Mouse (Mus musculus) NIH3T3 (cell line): ENCODE data around the gene Sox13.

ENCODE experiments used
- DNase-seq: peaks from one replicate; pipeline ENCODE4 v3.0.0-alpha.2; 2012; ENCODE audit warnings: low read depth

The Sox13 gene

GRCm38 (mm10) chr1:133400014-133400725 is 24.0 kb downstream of the Sox13 start:
- no peak for DNase-seq

DNA sequence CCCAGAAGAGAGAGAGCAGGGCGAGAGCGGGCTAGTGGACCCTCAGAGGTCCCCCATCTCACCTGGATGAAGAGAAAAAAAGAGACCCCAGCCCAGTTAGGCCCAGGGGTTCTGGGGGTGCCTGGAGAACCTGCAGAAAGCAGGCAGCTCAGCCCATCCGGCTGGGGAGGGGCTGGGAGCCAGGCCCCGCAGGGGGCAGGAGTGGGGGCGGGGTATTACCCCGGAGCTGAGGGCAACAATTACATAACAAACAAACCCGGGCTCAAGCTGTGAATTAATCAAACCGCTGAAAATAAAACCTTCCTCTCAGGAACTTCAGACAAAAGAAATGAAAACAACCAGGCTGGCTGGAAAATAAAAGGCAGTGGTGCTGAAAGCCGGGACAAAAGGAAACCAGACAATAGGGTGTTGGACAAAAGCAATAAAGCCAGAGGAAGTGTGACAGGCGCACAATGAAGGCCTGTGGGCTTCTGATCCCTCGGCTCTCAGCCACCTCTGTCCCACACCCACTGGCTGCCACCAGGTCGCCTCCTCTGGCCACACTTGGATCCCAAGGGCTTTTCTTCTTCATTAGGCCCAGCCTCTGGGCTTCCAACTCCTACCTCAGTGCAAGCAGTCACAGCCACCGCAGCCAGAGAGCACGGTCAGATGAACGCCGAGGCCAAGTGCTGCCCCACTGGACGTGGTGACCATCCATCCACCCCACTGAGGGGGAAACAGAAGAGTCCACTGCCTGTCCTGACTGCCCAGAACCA is 26.5 kb downstream of the Sox13 start:
- DNase-seq, result no peak

DNA sequence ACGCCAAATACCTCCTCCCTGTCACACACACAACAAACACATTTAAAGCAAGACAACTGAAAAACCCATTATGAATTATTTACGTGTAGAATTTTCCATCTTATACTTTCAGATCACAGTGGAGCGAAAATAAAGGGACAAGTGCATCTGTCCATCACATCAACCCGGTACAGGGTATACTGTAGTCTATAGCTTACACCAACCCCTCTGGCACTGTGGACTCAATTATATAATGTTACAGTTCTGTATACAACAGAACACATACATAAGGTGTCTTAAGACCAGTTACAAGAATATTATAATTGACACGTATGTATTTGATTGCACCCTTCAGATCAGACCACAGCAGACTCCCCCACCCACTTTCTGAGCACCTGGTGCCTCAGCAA is 27.1 kb downstream of the Sox13 start:
- no peak for DNase-seq

- DNase-seq, result no peak
These were observed 27.5 kb downstream of the Sox13 start for GRCm38 (mm10) chr1:133396693-133397092.

GRCm38 (mm10) chr1:133394702-133395101 is 29.5 kb downstream of the Sox13 start:
- no peak for DNase-seq

- DNase-seq, result no peak
These were observed 36.5 kb downstream of the Sox13 start for GRCm38 (mm10) chr1:133387539-133388268.

DNA sequence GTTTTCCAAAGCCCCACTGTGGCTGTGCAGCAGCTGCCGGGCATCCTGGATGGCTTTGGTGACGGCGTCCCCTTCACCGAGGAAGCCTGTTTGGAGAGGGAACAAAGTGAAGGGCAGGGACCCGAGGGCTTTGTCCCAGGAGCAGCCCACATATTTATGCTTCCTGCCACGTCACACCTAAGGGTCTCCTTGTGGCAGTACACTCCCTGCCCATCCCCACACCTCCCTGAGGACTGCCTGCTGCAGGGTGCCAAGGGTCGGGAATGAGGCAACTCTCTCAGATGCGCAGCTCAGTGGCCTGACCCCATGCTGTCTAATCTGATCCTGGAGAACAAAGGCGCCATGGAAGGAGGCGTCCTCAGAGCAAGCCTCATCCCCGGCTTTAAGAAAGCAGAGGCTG is 38.0 kb downstream of the Sox13 start:
- no peak for DNase-seq

DNA sequence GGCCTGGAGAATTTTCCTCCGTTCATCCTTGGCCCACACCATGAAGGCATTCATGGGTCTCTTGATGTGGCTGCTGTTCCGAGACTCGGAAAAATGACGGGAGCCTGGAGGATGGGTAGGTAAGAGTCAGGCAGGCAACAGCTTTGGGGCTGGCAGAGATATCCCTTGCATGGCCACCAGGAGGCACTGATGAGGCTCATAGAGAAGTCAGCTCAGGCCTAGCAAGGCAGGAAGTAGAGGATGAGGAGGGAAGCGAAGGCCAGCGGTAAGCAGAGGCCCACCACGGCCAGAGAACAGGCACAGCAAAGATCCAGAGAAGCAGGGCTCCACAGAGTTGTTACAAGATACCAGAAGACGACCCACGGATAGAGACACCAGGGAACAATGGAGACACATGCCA is 38.7 kb downstream of the Sox13 start:
- peak; percentile 70 for DNase-seq

DNA sequence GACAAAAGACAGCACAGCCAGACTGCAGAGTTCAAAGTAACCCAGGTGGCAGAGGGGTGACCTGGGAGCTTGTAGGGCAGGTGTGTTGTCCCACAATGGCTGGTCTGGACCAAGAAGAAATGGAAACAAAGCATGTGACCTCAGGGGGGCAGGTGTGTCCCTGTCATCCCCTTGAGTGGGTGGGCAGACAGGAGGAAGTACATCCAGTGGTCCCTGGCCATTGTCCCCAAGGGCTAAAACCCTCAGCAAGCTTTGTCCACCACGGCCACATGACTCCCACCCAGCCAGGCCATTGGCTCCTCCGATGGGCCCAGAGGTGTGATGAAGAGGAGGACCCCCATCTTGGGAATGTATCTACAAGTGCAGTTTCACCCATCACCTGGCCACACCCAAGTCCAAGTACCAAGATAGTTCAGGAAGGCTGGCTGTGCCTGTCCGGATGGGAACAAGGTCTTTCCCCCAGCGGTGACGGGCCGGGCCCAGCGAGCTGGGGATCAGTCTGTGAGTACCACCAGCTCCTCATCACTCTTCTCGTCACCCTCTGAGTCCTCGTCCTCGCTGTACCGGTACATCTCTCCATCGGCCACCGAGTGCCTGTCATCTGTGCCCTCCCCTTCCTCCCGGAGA is 40.9 kb downstream of the Sox13 start:
- no peak for DNase-seq

- DNase-seq, result no peak
These were observed 41.5 kb downstream of the Sox13 start for GRCm38 (mm10) chr1:133382552-133383155.

- DNase-seq, result peak; percentile 85
These were observed 42.2 kb downstream of the Sox13 start for GRCm38 (mm10) chr1:133382008-133382407.

DNA sequence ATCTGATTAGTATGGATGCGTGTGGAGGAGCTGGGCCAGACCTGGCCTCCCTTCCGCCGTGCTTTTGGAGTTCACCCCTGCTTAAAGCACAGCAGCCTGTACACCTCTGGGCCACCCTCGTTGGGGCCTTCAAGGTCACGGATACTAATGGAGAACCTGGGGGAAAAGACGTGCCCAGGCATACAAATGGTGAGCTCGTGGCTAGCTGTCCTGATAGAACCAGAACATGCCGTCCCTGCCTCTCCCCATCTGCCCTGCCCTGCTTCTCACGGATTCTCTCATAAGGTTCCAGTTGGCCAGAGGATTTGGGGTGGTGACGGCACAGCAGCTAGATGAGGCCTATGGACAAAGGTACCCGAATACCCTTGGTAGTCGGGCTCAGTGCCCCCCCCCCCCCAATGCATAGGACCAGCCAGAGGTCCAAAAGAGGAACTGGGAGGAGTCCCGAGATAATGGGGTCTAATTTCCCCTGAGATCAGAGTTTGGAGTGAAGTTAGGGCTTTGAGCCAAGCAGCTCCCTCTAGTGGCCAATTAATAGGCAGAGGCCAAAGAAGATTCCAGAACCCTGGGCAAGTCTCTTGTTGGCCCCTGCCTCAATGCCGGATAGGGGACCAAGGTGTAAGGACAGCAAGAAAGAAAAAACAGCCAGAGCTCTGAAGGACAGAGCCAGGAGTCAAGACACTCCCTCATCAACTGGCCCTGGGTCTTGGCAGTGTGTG is 43.7 kb downstream of the Sox13 start:
- peak; percentile 53 for DNase-seq

GRCm38 (mm10) chr1:133379986-133380320 is 44.2 kb downstream of the Sox13 start:
- no peak for DNase-seq

DNA sequence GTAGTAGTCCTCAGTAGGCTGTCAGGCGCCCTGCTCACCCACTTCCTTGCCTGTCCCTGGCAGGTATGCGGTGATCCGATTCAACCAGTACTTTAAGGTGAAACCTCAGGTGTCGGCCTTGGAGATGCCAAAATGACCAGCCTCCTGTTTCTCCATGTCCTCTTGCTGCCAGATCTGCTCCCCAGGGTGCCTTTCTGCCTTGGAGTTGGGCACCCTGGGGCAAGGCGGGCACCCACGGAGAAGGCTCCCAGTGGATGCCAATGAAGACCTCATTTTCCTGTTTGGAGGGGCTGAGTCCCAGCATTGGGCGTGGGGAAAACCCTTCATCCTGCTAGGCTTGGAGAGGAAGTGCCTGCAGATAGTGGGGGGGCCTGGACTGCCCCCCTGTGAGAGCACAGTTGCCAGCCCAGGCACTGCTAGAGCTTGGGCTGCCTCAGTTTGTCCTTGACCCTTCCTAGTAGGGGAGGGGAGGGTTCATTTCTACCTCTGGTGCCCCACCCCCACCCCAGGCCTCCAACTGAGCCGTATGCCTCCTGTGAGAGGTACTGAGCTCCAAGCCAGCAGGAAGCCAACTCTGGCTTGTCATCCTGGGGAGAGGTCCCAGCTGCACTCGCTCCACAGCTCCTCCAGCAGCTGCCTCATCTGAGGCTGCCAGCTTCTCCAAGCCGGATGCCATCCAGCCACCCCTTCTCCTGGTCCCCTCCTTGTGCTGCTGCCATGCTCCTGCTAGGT is 44.8 kb downstream of the Sox13 start:
- DNase-seq, result no peak

GRCm38 (mm10) chr1:133377547-133377946 is 46.6 kb downstream of the Sox13 start:
- DNase-seq, result no peak

- no peak for DNase-seq
These were observed 48.4 kb downstream of the Sox13 start for GRCm38 (mm10) chr1:133375696-133376346.

DNA sequence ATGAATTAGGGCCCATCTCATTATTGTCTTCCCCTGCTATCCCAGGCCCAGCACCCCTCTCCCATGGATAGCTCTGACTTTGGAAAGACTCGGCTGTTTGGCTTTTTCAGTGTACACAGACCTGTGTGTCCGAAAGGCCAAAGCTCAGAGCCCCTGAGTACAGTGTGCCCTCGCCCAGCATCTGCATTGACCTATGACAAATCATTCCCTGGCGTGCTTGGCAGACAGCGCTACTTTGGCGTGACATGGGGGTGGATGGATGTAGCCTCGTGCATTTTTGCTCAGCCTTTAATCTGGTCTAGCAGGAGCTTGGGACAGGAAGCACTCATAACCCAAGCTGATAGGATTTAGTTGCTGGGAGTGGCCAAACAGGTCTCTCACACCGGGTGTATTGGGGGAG is 52.1 kb downstream of the Sox13 start:
- DNase-seq, result no peak

DNA sequence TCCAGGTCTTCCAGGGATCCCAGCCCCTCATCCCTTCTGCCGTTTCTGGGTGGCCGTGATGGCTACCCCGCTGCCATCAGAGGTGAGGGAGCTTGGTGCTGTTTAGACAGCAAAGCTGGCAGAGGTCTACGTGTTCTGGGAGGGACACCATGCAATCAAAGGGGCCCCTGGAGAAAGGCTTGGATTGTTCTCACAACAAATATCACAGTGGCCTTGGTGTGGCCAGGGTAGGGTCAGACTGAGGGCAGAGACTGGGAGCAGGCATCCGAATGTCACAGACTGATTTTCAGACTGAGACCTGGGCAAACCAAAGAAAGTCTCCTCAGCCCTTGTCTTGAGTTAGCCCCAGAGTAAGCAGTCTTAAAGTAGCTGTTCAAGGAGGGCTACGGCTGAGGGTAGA is 52.7 kb downstream of the Sox13 start:
- DNase-seq, result no peak

GRCm38 (mm10) chr1:133370352-133370751 is 53.8 kb downstream of the Sox13 start:
- no peak for DNase-seq

DNA sequence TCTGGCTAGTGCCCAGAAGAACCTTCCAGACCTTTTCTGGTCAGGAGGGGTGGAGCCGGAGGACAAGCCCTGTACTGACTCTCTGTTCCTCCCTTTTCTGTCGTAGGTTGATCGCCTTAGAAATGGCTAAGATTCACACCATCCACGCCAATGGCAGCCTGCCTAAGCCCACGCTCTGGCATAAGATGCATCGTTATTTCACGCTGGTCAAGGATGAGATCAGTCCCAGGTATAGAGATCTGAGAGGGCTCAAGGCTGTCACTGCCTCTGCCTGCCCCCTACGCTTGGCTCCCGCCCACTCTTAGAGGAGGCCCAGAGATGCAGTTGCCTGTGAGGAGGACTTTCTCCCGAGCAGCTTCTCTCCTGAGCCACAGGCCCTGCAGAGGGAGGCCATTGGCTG is 55.5 kb downstream of the Sox13 start:
- no peak for DNase-seq
